14 mouse cellular contexts compared by ENCODE assay signal in genomic region chr9:23139580-23140162, GRCm38 (mm10).
"Had no signal": no experiment of that assay in that cellular context is flagged by ENCODE, and none has a peak within 500 bp of the region (broad histone marks: within the 10 kb centered on the region; RNA-seq: fewer than 3 reads in every experiment).

No protein-coding gene starts in this region.

- H3K9me3 ChIP-seq: kidney, embryonic 15.5 days; limb, embryonic 13.5 days had no signal

- H3K27ac ChIP-seq: kidney, embryonic 15.5 days; left cerebral cortex, adult 2 months; limb, embryonic 13.5 days; liver, embryonic 14.5 days had no signal

- H3K27me3 ChIP-seq: kidney, embryonic 15.5 days; limb, embryonic 13.5 days had no signal

- ATAC-seq: intestine, embryonic 16.5 days; lung, postnatal 0 days had no signal

- H3K36me3 ChIP-seq: kidney, embryonic 15.5 days; limb, embryonic 13.5 days had no signal

- DNase-seq: kidney, adult 2 months; kidney, postnatal 14 days; lung, adult 18-20 months; lung, postnatal 36 days; right cerebral cortex, postnatal 4 days; spleen, adult 18-20 months; thymus, adult 18-20 months; thymus, postnatal 25 days had no signal

- H3K4me3 ChIP-seq: kidney, embryonic 15.5 days; left cerebral cortex, adult 2 months; limb, embryonic 13.5 days had no signal

- H3K4me2 ChIP-seq: kidney, embryonic 15.5 days; limb, embryonic 13.5 days had no signal

- H3K9ac ChIP-seq: kidney, embryonic 15.5 days; limb, embryonic 13.5 days; liver, embryonic 14.5 days had no signal
